Mouse (Mus musculus) spleen, adult 2 months (tissue): ENCODE data around the gene Tnfrsf23.

Experiments used
- CTCF ChIP-seq: fragments of 200-500 bp; IDR thresholded peaks from 2 replicates; pipeline ENCODE4 v1.5.1; 2011; ENCODE audit warnings: mild to moderate bottlenecking, inconsistent platforms; ENCODE audit not compliant: insufficient read depth, insufficient read length, insufficient replicate concordance; ENCODE audit errors: extremely low read depth
- POLR2A ChIP-seq: fragments of 200-500 bp; IDR thresholded peaks from 2 replicates; pipeline ENCODE4 v1.6.1; 2011; ENCODE audit warnings: low read depth, low read length, inconsistent platforms

DNA sequence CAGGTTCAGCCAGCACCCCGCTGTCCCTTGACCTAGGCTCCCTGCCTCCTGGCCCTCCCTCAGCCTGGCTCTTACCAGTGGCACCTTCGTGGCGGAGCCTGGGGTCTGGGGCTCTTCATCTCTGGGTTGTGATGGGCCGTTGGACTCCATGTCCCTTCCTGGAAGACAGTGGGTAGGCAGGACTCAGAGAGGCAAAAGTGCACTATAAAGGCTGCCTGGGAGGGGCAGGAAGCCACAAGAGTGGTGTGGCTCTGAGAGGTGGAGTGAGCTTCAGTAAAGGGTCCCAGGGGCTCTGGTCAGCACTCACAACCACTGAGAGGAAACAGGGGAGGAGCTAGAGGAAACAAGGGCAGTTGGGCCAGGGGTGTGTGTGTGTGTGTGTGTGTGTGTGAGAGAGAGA lies 27.7 kb upstream of the Tnfrsf23 start:
- no peak for TF ChIP-seq POLR2A
- no peak for TF ChIP-seq CTCF
